Mouse (Mus musculus) thymus, adult 2 months (tissue): ENCODE results near the gene Ndufs4.

ENCODE experiments used
- CTCF ChIP-seq: fragments of 200-500 bp; IDR thresholded peaks from 2 replicates; pipeline ENCODE4 v1.5.1; 2012; ENCODE audit warnings: mild to moderate bottlenecking, control low read depth, low read length, moderate library complexity, borderline replicate concordance; ENCODE audit not compliant: control insufficient read depth, poor library complexity, insufficient read depth; ENCODE audit errors: extremely low read depth
- POLR2A ChIP-seq: fragments of 200-500 bp; IDR thresholded peaks from 2 replicates; pipeline ENCODE4 v1.6.1; 2012; ENCODE audit warnings: mild to moderate bottlenecking, low read length, control low read depth, moderate library complexity; ENCODE audit not compliant: control insufficient read depth, poor library complexity, insufficient read depth; ENCODE audit errors: extremely low read depth

GRCm38 (mm10) chr13:114304684-114305083 lies 83.4 kb downstream of the Ndufs4 start:
- no peak for TF ChIP-seq CTCF
- TF ChIP-seq POLR2A: no peak
